Comparison of ENCODE assay signal across 14 mouse cellular contexts in genomic region chr11:35505817-35506216, GRCm38 (mm10).
DNase-seq lines count a peak whose midpoint lies in the region; ATAC-seq and TF ChIP-seq lines count a peak whose summit lies in the region.
"Had no signal": no experiment of that assay in that cellular context is flagged by ENCODE, and none has a peak within 500 bp of the region (broad histone marks: within the 10 kb centered on the region; RNA-seq: fewer than 3 reads in every experiment).

No protein-coding gene starts in this region.

- H3K27me3 ChIP-seq in intestine, embryonic 14.5 days (replicated peaks; ENCODE audit: control insufficient read depth, insufficient read depth, low read length), result no peaks in the 10 kb centered on the region
- H3K27me3 ChIP-seq in intestine, postnatal 0 days (replicated peaks; ENCODE audit: control insufficient read depth, insufficient read depth, low read length), result no peaks in the 10 kb centered on the region

- peak; percentile 33; the same call in 1 of the 2 replicates for ATAC-seq in intestine, embryonic 14.5 days (replicated peaks; ENCODE audit: low FRiP score, low TSS enrichment, low read depth)
- no peak for ATAC-seq in intestine, postnatal 0 days
- peak; percentile 6 to 36; a peak in 1 of 4 replicates for ATAC-seq in hematopoietic stem cell, adult 5-6 weeks (replicated peaks in 1 of 2; ENCODE audit: insufficient read depth in 1 of 2, low FRiP score in 2 of 2, low TSS enrichment in 1 of 2, low read depth in 1 of 2, poor library complexity in 2 of 2, severe bottlenecking in 2 of 2)

- no peak overlapping the region for H3K27ac ChIP-seq in intestine, embryonic 14.5 days (ENCODE audit: low read depth)
- no peak overlapping the region for H3K27ac ChIP-seq in intestine, postnatal 0 days (ENCODE audit: low read depth, low read length)

- 50% methylated on average over 9 of the region's 9 CpGs for WGBS in intestine, embryonic 14.5 days
- 63% methylated on average over 9 of the region's 9 CpGs for WGBS in intestine, postnatal 0 days

- H3K4me3 ChIP-seq in intestine, embryonic 14.5 days (ENCODE audit: low read depth, low read length), result no peak overlapping the region
- H3K4me3 ChIP-seq in intestine, postnatal 0 days (ENCODE audit: low read depth, low read length), result no peak overlapping the region
- H3K4me3 ChIP-seq: erythroblast, embryonic 14.5 days had no signal

- no peak for DNase-seq in intestine, embryonic 14.5 days (ENCODE audit: low spot score)
- peak; percentile 68 for DNase-seq in MN1 (ENCODE audit: low spot score)
- peak; percentile 94 for DNase-seq in embryo, embryonic 10 days (ENCODE audit: low spot score)
- DNase-seq in gastrocnemius, postnatal 4 days (ENCODE audit: low spot score in 2 of 2), result no peak
- DNase-seq in kidney, postnatal 4 days, result no peak
- no peak for DNase-seq in layer of hippocampus, adult 11-12 months (ENCODE audit: low spot score)
- DNase-seq: cerebellum, postnatal 25 days; gastrocnemius, postnatal 36 days; liver; lung, adult 2 months; lung, postnatal 4 days had no signal

- no peaks in the 10 kb centered on the region for H3K9me3 ChIP-seq in intestine, embryonic 14.5 days (ENCODE audit: control insufficient read depth, low read length)
- H3K9me3 ChIP-seq in intestine, postnatal 0 days (ENCODE audit: control insufficient read depth), result no peaks in the 10 kb centered on the region

- H3K4me1 ChIP-seq in intestine, embryonic 14.5 days (replicated peaks; ENCODE audit: control insufficient read depth, insufficient read depth, low read length), result peaks cover 4% of the 10 kb centered on the region; the same call in 1 of the 2 replicates
- H3K4me1 ChIP-seq in intestine, postnatal 0 days (replicated peaks; ENCODE audit: control insufficient read depth, insufficient read depth, low read length), result no peaks in the 10 kb centered on the region

- H3K9ac ChIP-seq in intestine, embryonic 14.5 days (ENCODE audit: low read length), result no peak overlapping the region
- no peak overlapping the region for H3K9ac ChIP-seq in intestine, postnatal 0 days (ENCODE audit: low read depth, low read length)

- H3K36me3 ChIP-seq in intestine, embryonic 14.5 days (ENCODE audit: control insufficient read depth, insufficient read depth, low read length), result no peaks in the 10 kb centered on the region
- no peaks in the 10 kb centered on the region for H3K36me3 ChIP-seq in intestine, postnatal 0 days (ENCODE audit: control insufficient read depth, insufficient read depth)

- no peak for TF ChIP-seq CTCF in intestine, postnatal 0 days (IDR thresholded peaks at IDR 0.05; ENCODE audit: low read depth)

- H3K4me2 ChIP-seq in intestine, embryonic 14.5 days (ENCODE audit: low read length), result no peak overlapping the region
- H3K4me2 ChIP-seq in intestine, postnatal 0 days (replicated peaks; ENCODE audit: low read depth), result no peak overlapping the region

Comparison
In these comparisons a context has a peak if more than half of its experiments do, and no peak if none do; other contexts are left out.
1. DNase-seq: peak in MN1 (single experiment) and embryo, embryonic 10 days (single experiment); none in intestine, embryonic 14.5 days (single experiment), gastrocnemius, postnatal 4 days (0 of 2), kidney, postnatal 4 days (0 of 2) and layer of hippocampus, adult 11-12 months (single experiment).